Mouse (Mus musculus) kidney, postnatal 0 days (tissue): ENCODE results near the gene Frmd8. TPM values are rescaled to one million over a fixed set of nuclear protein-coding genes. Genes with fewer than 3 reads are reported as not detected.
A peak's percentile ranks its signal among the peaks of the same experiment; 100 is the strongest.
"Not testable (repeated sequence)": the region's sequence is repeated elsewhere in the genome, so short reads cannot be mapped to it uniquely, and the experiment has no call there.

ENCODE experiments used
- ATAC-seq: fragments of 200-750 bp; cut with Nextera tagmentation; replicated peaks from 2 replicates; pipeline ENCODE4 v1.8.0; 2017; ENCODE audit warnings: low read depth, moderate number of reproducible peaks, moderate TSS enrichment, moderate library complexity; ENCODE audit not compliant: low FRiP score
- DNase-seq: peaks from one replicate; pipeline ENCODE4 v3.0.0-alpha.2; 2016; ENCODE audit warnings: low spot score
- H3K27ac ChIP-seq: fragments of 300-500 bp; sonication (generic); 2 replicates; pipeline ENCODE4 v1.5.1; 2014; ENCODE audit warnings: mild to moderate bottlenecking
- H3K27me3 ChIP-seq: fragments of 300-500 bp; sonication (generic); 2 replicates; pipeline ENCODE4 v1.6.1; 2014; ENCODE audit warnings: low read length, mixed read lengths; ENCODE audit not compliant: insufficient read depth
- H3K36me3 ChIP-seq: fragments of 300-500 bp; sonication (generic); 2 replicates; pipeline ENCODE4 v1.6.1; 2014; ENCODE audit warnings: low read length, mixed read lengths; ENCODE audit not compliant: insufficient read depth
- H3K4me1 ChIP-seq: fragments of 300-500 bp; sonication (generic); replicated peaks from 2 replicates; pipeline ENCODE4 v1.6.1; 2014; ENCODE audit warnings: antibody characterized with exemption, low read length, mixed read lengths; ENCODE audit not compliant: insufficient read depth
- H3K4me2 ChIP-seq: fragments of 300-500 bp; sonication (generic); 2 replicates; pipeline ENCODE4 v1.6.1; 2014; ENCODE audit warnings: mild to moderate bottlenecking, low read length, moderate library complexity, mixed read lengths
- H3K4me3 ChIP-seq: fragments of 300-500 bp; sonication (generic); replicated peaks from 2 replicates; pipeline ENCODE4 v1.5.1; 2014; ENCODE audit warnings: low read depth, low read length
- H3K9ac ChIP-seq: fragments of 300-500 bp; sonication (generic); 2 replicates; pipeline ENCODE4 v1.6.1; 2014; ENCODE audit warnings: low read depth, low read length
- H3K9me3 ChIP-seq: fragments of 300-500 bp; sonication (generic); replicated peaks from 2 replicates; pipeline ENCODE4 v1.6.1; 2016; ENCODE audit warnings: low read length, inconsistent platforms, mixed read lengths
- CTCF ChIP-seq: IDR thresholded peaks from 2 replicates; pipeline ENCODE4 v1.5.1; 2016; ENCODE audit warnings: antibody characterized with exemption, low read depth, mild to moderate bottlenecking, moderate library complexity
- WGBS: fragments of 180-500 bp; shearing (Covaris S2); extraction: QIAGEN DNeasy Blood & Tissue Kit; methylation state at CpG from one replicate; pipeline ENCODE4 v1.1.7; 2014; 5-methylcytosine and 5-hydroxymethylcytosine counted together
- polyA plus RNA-seq: library from polyadenylated mRNA; unstranded; fragments of >200 nt; fragmentation: Nextera tagmentation; extraction: Ambion mirVana; gene quantifications from 2 replicates; pipeline ENCODE4 v1.2.1, GENCODE M21; 2015

Frmd8 gene
- polyA plus RNA-seq, 1 experiment from 2014 or later, result 31.6 TPM

GRCm38 (mm10) chr19:5818590-5818977 lies 56.5 kb downstream of the Frmd8 start:
- H3K27ac ChIP-seq, result peak overlapping the region; percentile 93
- H3K4me1 ChIP-seq, result peaks cover 32% of the 10 kb centered on the region
- peak overlapping the region; percentile 55; the same call in 1 of the 2 replicates for H3K4me2 ChIP-seq
- no peaks in the 10 kb centered on the region for H3K9me3 ChIP-seq
- H3K4me3 ChIP-seq, result no peak overlapping the region
- H3K27me3 ChIP-seq, result no peaks in the 10 kb centered on the region
- DNase-seq (no peak), ATAC-seq (no peak)
- 71% methylated on average over 6 of the region's 6 CpGs for WGBS
- no peak for TF ChIP-seq CTCF
- H3K36me3 ChIP-seq, result no peaks in the 10 kb centered on the region
- H3K9ac ChIP-seq, result no peak overlapping the region

- DNase-seq (peak; percentile 97), ATAC-seq (peak; percentile 47)
- Histone ChIP-seq H3K27ac (peak overlapping the region; percentile 93), H3K27me3 (no peaks in the 10 kb centered on the region), H3K36me3 (no peaks in the 10 kb centered on the region), H3K4me3 (peak overlapping the region; percentile 16; the same call in 1 of the 2 replicates), H3K9me3 (no peaks in the 10 kb centered on the region), H3K4me2 (peak overlapping the region; percentile 55), H3K9ac (peak overlapping the region; percentile 50; the same call in 1 of the 2 replicates), H3K4me1 (peaks cover 27% of the 10 kb centered on the region)
- WGBS, result 11% methylated on average over 21 of the region's 21 CpGs
- peak; percentile 90 for TF ChIP-seq CTCF
These were observed 57.1 kb downstream of the Frmd8 start for GRCm38 (mm10) chr19:5817703-5818589.

- peak overlapping the region; percentile 88 for H3K27ac ChIP-seq
- peaks cover 45% of the 10 kb centered on the region for H3K4me1 ChIP-seq
- ATAC-seq (peak; percentile 76), DNase-seq (peak; percentile 59)
- no peak overlapping the region for H3K4me2 ChIP-seq
- 64% methylated on average over 4 of the region's 4 CpGs for WGBS
- no peaks in the 10 kb centered on the region for H3K27me3 ChIP-seq
- H3K9ac ChIP-seq, result no peak overlapping the region
- H3K4me3 ChIP-seq, result no peak overlapping the region
- H3K9me3 ChIP-seq, result no peaks in the 10 kb centered on the region
- no peaks in the 10 kb centered on the region for H3K36me3 ChIP-seq
- no peak for TF ChIP-seq CTCF
These were observed 59.1 kb downstream of the Frmd8 start for GRCm38 (mm10) chr19:5815928-5816327.

GRCm38 (mm10) chr19:5815010-5815409 lies 60.1 kb downstream of the Frmd8 start:
- Histone ChIP-seq H3K36me3 (no peaks in the 10 kb centered on the region), H3K4me3 (no peak overlapping the region), H3K4me1 (peaks cover 54% of the 10 kb centered on the region), H3K27me3 (no peaks in the 10 kb centered on the region), H3K9ac (no peak overlapping the region), H3K4me2 (no peak overlapping the region), H3K9me3 (no peaks in the 10 kb centered on the region), H3K27ac (peak overlapping the region; percentile 88; the same call in 1 of the 2 replicates)
- 69% methylated on average over 7 of the region's 7 CpGs for WGBS
- no peak for ATAC-seq
- no peak for DNase-seq
- TF ChIP-seq CTCF, result no peak

GRCm38 (mm10) chr19:5814048-5814447 lies 61.0 kb downstream of the Frmd8 start:
- WGBS, result 29% methylated on average over 1 of the region's 1 CpGs
- DNase-seq, H3K4me3 ChIP-seq, H3K27me3 ChIP-seq, H3K36me3 ChIP-seq, H3K9me3 ChIP-seq, H3K4me2 ChIP-seq, H3K9ac ChIP-seq, ATAC-seq, H3K27ac ChIP-seq: not testable (repeated sequence)
- H3K4me1 ChIP-seq, result peaks cover 56% of the 10 kb centered on the region
- TF ChIP-seq CTCF, result peak; percentile 69

- H3K36me3 ChIP-seq, result no peaks in the 10 kb centered on the region
- ATAC-seq (no peak), DNase-seq (no peak)
- H3K27ac ChIP-seq, result no peak overlapping the region
- H3K9me3 ChIP-seq, result no peaks in the 10 kb centered on the region
- no peaks in the 10 kb centered on the region for H3K27me3 ChIP-seq
- 87% methylated on average over 3 of the region's 3 CpGs for WGBS
- H3K9ac ChIP-seq, result no peak overlapping the region
- H3K4me2 ChIP-seq, result no peak overlapping the region
- H3K4me1 ChIP-seq, result peaks cover 58% of the 10 kb centered on the region
- H3K4me3 ChIP-seq, result no peak overlapping the region
- no peak for TF ChIP-seq CTCF
These were observed 61.5 kb downstream of the Frmd8 start for GRCm38 (mm10) chr19:5813567-5813966.
